Mouse (Mus musculus) urinary bladder, postnatal 14 days (tissue): Measurements from ENCODE around the gene Rapgef4.
"Not testable (repeated sequence)": the region's sequence is repeated elsewhere in the genome, so short reads cannot be mapped to it uniquely, and the experiment has no call there.

ENCODE experiments used
- DNase-seq: peaks from one replicate; pipeline ENCODE4 v3.0.0; 2021; ENCODE audit warnings: low spot score

The Rapgef4 gene

DNA sequence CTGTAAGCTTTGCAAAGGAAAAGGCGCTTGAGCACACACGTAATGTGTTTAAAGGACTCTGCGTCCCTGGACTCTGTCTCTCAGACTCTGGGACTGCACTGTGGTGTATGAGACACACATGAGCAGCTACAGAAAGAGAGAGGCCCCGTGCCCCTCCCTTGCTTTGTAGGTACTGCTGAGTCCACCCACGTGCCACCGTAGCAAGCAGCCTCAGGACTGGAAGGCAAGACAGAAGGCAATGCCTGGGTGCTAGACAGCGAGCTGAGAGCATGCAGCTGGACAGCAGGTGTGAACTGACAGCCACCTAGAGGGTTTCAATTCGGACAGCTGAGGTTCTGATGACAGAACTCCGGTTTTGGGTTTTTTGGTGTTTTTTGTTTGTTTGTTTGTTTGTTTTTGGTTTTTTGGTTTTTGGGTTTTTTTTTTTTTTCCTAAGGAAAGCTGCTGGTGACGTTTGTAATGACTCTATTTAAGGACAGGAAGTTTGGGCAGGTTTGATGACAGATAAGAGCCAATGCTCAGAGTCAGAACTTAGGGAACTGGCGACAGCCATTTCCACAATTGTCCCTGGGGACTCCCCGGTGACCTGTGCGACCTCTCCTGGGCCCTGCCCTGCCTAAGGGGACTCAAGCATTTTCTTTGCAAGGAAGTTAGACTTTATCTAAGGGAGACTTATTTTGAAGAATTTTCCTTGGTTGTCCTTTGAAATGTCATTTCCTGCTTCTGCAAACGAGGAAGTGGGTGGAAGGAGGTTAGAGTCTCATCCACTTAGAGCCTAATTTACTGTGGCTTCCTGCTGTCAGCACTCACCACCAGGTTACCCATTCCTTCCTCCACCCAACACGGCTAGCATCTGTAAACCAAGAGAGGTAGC lies 136.3 kb downstream of the Rapgef4 start:
- no peak for DNase-seq

- DNase-seq, result no peak
Measured at GRCm38 (mm10) chr2:72120211-72120610, 139.2 kb downstream of the Rapgef4 start.

GRCm38 (mm10) chr2:72122410-72123223 lies 141.6 kb downstream of the Rapgef4 start:
- DNase-seq, result no peak

DNA sequence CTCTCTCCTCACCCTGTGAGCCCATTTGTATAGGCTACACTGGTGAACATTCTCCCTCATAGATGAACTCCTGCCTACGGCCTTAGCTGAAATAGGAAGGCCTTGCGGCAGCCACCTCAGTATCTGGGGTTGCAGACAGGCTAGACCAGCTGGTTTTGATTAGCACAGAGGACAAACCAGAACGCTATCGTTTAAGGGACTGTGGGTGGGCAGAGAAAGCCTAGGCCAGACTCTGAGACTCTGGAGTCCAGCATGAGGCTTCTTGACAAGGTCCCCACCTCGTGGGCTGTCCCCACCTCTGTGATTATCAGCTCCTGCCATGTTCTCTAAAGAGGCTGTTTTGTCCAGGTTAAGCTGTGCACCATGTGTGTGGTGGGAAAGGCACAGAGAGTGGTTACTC lies 142.8 kb downstream of the Rapgef4 start:
- no peak for DNase-seq

- DNase-seq, result no peak
Measured at GRCm38 (mm10) chr2:72125786-72126185, 144.7 kb downstream of the Rapgef4 start.

DNA sequence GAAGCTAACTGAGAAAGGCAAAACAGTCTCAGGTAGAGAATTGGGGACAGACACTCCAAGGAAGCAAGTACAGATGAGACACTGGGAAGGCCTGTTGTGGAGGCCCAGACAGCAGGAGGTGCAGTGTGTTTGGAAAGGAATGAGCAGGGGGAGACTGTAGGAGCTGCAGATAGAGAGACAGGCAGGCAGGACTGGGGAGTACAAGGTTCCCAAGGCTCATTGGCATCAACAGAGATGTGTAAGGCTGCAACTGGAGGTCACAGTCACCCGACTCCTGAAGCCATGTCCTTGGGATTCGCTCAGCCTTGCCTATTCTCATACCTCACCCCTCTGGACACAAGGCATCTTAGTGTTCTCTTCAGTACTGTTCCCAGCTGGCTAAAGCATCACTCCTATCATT lies 145.4 kb downstream of the Rapgef4 start:
- no peak for DNase-seq

- no peak for DNase-seq
Measured at GRCm38 (mm10) chr2:72129612-72130311, 148.7 kb downstream of the Rapgef4 start.

- DNase-seq, result no peak
Measured at GRCm38 (mm10) chr2:72132222-72132621, 151.2 kb downstream of the Rapgef4 start.

DNA sequence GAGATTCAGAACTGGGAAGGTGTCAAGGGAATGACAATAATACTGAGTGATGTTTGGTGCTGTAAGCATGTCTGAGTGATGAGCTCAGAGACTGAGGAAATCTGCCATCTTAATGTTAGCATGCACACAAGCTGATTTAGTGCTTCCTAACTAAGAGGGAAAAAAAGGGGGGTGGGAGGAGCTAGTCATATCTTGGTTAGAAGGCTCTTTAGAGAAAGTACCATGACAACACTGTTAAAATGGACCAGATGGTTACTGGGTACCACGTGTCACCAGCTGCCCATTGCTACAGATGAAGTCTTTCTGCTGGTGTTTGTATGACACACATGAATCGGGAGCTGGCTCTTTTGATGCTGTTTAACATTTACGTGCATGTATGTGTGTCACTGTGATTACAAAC lies 155.0 kb downstream of the Rapgef4 start:
- no peak for DNase-seq

DNA sequence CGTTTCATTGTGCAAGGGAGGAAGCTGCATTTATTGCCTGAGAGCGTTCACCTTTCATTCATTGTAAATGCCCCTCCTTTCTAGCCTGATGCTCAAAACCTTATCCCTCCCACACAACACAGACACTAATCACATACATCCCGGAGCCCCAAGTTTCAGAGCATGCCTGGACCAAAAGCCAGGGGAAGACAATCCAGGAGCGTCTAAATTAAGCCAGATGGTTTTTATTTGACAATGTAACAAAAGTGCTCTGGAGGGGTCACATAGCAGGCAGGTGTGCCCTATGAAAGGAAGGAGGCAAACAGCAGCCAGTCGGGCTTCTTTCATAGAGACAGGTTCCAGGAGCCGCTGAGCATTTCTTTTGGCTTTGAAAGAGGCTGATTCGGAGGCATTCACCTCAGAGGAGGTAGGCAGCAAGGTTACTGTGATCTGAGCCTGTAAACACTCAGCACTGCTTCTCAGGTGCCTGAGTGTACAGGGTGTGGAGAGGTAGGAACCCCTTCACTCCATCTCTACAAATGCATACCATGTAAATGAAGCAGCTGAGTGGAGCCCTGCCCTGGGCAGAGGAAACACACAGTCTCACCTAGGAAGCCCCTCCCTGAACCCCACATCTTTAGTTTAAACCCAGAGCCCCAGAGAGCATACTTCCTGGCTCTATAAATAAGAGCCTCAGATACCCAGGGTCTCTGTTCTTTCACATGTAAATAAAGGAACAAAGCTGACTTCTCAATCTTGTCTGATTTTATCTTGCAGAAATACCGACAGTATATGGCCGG lies 155.6 kb downstream of the Rapgef4 start:
- no peak for DNase-seq

DNA sequence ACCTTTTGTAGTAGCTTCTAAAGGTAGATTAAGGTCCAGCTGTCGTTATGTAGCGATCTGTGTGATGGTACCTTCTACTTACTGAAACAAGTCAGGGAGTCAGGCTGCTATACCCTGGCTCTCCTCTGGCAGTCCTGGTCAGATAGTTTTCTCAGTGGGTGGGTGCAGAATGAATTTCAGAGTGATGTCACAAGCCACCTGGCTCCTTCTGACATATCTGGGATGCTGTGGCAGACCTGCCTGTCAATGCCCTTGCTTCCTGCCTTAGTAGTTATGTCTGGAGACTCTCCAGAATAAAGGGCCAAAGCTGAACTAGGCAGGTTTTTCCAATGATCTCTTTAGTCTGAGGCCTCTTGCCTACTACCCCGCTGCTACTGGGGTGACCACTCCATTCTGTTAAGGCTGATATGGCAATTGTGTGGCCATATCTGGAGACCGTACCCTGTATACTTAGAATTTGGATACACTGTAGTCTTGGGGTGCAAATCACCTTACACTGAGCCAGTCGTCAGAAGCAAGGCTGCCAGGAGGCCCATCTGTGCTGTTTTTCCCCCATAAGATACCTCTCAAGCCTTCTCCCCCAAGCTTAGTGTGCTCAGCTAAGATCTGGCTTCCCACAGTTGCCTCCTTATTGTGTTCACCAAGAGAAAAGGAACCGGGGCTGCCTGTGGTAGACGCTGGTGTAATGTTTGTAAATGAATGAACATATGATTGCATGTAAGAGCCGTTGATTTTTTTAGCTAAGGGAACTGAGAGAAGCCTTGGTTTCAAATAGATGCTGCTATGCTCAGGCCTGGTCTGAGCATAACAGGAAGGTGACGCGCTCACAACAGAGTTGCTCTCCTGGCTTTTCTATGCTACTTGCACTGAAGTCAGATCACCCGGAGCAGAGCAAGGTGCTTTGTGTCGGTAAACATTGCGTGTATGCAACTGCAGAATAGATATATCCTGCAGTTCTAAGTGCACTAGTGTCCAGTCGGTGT lies 159.1 kb downstream of the Rapgef4 start:
- no peak for DNase-seq

DNA sequence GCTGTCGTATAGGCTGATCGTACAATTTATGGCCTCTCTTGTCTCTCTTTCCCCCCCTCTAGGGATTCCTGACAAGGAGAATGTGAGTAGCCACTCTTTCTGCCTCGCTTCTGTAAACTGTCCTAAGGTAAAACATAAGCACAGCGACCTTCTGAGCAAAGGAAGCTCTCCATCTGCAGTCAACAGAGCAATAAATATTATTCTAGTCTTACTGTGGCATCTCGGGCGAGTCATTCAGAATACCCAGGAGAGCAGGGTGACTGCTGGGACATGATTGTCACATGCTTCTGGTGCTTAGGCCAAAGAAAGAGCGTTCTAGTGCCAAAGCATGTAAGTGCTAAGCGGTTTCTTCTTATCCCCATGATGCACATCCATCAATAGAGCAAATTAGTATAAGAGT lies 160.1 kb downstream of the Rapgef4 start:
- DNase-seq, result no peak

- DNase-seq, result not testable (repeated sequence)
Measured at GRCm38 (mm10) chr2:72141732-72142131, 160.7 kb downstream of the Rapgef4 start.

DNA sequence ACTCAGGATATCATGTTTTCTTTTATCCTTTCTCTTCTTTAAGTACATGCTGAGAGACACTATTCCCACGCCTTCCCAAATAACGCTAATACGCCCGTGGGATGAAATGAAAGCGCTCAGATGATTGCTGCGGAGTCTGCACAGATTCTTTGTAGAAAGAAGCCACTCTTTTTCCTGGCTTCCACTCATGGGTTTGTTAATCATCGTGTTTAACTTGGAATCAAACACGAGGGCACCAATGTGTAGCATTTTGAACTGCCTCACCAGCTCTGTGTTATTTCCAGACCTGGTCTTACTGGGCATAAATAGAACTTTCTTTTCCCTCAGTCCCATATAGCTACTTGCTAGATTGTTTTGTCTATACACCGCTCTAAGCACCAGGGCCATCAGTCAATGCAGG lies 162.4 kb downstream of the Rapgef4 start:
- no peak for DNase-seq

DNA sequence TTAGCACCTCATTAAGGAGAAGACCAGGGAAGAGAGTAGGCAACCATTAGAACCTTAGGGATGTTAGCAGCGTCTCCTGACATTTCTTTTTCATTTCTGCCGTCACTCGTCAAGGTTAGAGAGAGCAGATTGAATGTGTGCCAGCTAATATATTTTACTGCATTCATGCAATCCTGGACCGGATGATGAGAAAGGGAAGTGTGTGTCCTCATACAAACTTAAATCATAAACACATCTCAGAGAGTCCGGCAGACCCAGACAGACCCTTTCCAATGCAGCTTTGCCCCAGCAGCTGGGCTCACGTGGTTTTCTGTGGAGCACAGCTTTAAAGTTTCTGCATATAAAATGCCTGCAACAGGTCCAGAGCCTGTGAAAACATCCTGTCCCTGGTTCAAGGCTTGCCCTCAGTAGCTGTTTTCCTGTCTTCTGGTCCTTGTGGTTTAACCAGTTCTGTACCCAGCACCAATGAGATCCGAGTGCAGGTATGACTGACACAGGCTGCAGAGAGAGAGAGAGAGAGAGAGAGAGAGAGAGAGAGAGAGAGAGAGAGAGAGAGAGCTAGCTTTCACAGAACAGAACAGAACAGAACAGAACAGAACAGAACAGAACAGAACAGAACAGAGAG lies 163.6 kb downstream of the Rapgef4 start:
- DNase-seq, result no peak

DNA sequence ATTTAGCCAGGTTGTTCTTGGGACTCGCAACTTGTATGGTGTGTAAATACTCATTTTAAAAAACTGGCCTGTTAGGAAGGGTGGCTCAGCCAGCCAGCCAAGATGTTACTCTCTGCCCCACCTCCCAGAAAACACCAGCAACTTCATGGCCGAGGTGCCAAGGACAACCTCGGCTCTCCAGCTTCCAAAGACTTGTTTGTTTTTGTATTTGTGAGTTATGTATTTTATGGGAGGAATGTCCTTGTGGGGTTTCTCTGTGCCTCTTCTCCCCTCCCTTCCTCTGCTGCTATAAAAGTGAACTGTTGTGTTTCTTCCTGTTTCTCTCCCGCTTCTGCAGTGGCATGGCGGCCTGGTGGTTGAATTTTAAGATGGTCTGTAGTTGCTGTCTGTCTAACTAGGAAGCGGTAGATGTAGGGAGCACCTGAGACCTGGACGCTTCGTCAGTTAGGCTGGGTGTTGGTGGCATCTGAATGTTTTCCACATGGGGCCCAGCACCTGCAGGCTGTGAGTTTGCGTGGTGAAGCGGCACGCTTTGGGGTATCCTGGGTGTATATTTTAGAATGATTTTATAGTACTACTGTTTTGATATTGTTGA lies 164.3 kb downstream of the Rapgef4 start:
- DNase-seq, result no peak

- DNase-seq, result no peak
Measured at GRCm38 (mm10) chr2:72146061-72146460, 165.0 kb downstream of the Rapgef4 start.

GRCm38 (mm10) chr2:72147246-72147645 lies 166.2 kb downstream of the Rapgef4 start:
- DNase-seq, result no peak

DNA sequence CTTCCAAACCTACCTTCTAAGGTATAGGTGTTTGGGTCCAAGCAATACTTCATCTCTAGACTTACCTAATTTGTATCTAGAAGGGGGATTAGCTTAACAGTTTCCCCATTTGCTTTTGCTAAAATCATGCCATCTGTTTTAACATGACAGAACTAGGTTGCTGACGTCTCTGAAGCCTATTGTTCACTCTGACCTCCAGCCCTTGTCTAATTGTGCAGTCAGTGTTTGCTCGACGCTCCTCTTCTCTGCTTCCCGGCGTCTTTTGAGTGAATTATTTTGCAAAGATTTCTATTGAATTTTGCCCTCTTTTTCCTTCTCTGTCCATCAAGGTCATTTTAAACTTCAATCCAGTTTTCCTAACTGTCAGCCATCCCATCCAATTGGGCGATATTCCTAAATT lies 166.7 kb downstream of the Rapgef4 start:
- DNase-seq, result no peak

DNA sequence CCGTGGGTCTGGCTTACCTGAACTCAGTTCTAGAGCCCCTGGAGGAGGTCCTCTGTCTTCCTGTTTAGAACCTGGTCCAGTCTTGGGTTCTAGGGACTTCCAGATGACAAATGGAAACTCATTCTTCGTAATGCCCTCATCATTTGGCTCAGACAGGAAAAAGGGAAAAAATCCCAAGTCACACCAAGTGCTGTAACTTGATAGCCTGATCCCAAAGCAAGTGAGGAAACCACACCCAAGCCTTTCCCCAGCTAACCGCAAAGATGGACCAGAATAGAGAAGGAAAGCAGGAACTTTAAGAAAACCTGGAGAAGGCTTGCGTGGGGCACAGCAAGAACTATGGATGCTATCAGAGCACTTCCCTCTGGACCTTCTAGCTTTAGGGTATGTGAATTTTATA lies 167.6 kb downstream of the Rapgef4 start:
- DNase-seq, result no peak
